Mouse (Mus musculus) heart, postnatal 14 days (tissue): Measurements from ENCODE around the gene Impg1. TPM values are rescaled to one million over a fixed set of nuclear protein-coding genes. Genes with fewer than 3 reads are reported as not detected.

ENCODE experiments used
- DNase-seq, 2 experiments: peaks; one replicate each; pipeline ENCODE4 v3.0.0; 2021 to 2022
- intact Hi-C: fragments of 180-260 bp; cut with DNase I; formaldehyde crosslinking; loops from one replicate; pipeline ENCODE4 v1.15.1; 2025
- total RNA-seq, 2 experiments: library from RNA; stranded (reverse); gene quantifications; 2 replicates each; pipeline ENCODE4 v1.2.3; 2021

The Impg1 gene
- total RNA-seq, 2 experiments from 2014 or later, result not detected

GRCm38 (mm10) chr9:80286845-80287244, 178.4 kb downstream of the Impg1 start:
- intact Hi-C loops, result no loop called here
- no peak for DNase-seq

- intact Hi-C loops, result no loop called here
- no peak for DNase-seq
Observed at GRCm38 (mm10) chr9:80284539-80285174, 180.6 kb downstream of the Impg1 start.

DNA sequence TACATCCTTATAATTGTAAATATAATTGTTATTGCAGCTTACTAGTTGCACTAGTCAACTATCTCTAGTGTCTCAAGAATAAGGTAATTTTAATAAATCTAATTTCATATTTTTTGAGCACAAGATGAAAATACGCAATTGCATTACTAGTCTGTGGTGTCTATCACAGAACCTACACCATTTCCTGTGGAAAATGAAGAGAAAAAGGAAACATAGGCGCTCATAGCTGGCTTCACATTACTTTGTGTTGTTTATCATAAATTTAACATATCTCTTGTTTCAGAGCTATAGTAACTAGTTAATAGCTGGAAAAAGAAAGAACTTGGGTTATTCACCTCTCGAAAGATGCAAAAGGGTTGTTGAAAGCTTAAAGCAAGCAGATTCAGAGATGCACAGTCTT, 182.9 kb downstream of the Impg1 start:
- no peak for DNase-seq
- intact Hi-C loops, result no loop called here

DNA sequence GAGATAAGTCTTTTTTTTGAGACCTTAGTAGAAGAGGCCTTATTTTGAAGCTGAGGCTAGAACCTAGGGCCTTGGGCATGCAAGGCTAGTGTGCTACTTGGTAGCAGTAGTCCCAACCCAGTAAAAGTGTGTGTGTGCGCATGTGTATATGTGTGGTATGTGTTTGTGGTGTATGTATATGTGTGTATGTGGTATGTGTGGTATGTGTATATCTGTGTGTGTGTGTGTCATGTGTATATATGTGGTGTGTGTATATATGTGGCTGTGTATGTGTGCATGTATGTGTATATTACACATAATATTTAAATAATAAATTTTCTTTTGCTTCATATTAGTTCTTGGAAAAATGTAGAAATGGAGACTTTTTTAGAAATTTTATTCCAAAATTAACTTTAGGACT, 184.6 kb downstream of the Impg1 start:
- intact Hi-C loops, result no loop called here
- no peak for DNase-seq

- DNase-seq, result no peak
- intact Hi-C loops, result no loop called here
Observed at GRCm38 (mm10) chr9:80277770-80278169, 187.5 kb downstream of the Impg1 start.

DNA sequence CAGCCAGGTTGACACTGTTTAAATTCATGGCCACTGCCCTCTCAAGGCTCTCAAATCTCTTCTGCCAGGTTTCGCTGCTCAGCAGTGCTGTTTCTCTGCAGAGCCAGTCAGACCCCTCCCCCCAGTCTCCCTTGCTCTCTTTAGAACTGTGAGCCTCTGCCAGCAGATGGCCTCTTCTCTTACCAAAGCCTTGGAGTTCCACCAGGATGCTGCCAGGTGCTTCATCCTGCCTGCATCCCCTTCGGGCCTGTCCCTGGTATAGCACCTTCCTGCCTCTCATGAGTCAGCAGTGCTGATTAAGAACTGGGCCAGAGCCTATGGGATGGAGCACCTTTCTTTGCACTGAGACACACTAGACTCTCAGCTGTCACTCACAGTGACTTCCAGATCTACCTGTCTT, 188.1 kb downstream of the Impg1 start:
- no peak for DNase-seq
- intact Hi-C loops, result no loop called here

DNA sequence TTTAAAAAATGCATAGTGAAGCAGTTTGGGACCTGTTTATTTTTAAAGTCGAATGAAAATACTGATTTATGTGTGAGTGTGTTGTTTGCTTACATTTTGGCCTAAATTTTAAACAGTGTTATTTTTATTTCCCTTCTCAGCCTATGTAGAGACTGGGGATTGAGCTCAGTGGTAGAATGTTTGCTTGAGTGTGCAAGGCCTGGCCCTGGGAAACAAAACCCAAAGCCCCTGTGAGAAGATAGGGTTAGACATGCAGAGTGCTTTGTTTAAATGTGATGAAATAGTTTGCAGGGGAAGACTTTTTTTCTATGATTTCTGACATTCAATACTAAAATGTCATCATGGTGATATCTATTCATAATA, 189.5 kb downstream of the Impg1 start:
- intact Hi-C loops, result no loop called here
- DNase-seq, result no peak

GRCm38 (mm10) chr9:80275053-80275771, 190.1 kb downstream of the Impg1 start:
- DNase-seq, result no peak
- intact Hi-C loops, result no loop called here

DNA sequence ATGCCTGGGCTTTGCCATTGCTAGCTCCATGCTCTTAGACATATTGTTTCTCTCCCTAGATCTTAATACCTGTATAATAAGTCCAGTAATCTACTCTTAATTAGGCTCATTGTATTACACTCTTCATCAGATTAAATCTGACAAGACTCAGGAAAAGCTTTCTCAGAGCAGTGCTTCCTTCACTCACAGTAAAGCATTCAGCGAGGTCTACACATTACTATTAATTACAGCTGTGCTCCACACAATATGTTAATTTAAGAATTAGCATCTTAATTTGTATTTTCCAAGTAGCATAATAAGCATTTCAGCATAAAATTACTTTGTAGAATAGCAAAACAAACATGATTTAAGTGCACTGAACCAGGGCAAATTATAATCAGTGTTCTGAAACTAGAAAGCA, 192.3 kb downstream of the Impg1 start:
- intact Hi-C loops, result no loop called here
- no peak for DNase-seq

DNA sequence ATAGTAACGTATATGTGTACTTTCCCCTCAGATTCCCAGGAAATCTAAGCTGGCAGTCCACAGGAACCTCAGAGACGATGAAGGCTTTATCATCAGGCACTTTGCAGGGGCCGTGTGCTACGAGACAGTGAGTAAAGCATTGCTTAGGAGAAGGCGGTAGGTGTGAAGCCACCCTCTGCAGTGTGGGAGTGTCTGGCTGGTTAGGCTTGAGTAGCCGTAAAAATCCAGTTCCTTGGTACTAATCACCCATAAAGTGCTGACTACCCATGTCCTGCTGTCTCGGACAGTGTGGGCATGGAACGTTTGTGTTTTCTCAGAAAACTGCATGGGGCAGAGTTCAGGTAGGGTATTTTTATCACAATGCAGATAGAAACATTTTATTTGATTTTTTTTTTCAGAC, 195.7 kb downstream of the Impg1 start:
- DNase-seq, result no peak
- intact Hi-C loops, result no loop called here

- intact Hi-C loops, result no loop called here
- no peak for DNase-seq
Observed at GRCm38 (mm10) chr9:80266507-80266906, 198.8 kb downstream of the Impg1 start.

- intact Hi-C loops, result no loop called here
- no peak for DNase-seq
Observed at GRCm38 (mm10) chr9:80266086-80266485, 199.2 kb downstream of the Impg1 start.
